Mouse (Mus musculus) cerebellum, adult 8-10 months (tissue): ENCODE measurements around the gene Tank.

Experiments
- DNase-seq: peaks from one replicate; pipeline ENCODE4 v3.0.0; 2022

Tank gene

DNA sequence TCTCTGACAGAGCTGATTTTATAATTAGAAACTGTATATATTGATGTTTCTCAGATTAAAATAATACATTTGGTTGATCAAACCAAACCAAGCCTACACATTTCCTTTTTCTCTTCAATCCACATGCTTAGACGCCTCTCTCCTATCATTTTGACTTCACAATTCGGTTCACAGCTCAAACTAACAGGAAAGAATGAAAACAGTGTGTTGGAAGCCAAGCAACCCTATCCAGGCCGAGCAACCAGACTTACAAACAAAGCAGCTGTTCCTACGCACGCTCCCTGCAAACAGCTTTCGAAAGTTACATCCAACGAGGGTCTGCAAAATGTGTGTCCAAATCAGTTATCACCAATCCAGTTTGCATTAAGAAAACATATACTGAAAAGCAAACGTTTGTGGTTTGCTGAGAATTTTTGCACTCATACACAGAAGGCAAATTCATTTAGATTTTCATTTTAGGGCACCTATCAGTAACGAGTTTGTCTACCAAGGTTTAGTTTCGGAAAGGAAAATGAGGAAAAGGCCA is 2.2 kb downstream of the Tank start:
- DNase-seq = no peak

DNA sequence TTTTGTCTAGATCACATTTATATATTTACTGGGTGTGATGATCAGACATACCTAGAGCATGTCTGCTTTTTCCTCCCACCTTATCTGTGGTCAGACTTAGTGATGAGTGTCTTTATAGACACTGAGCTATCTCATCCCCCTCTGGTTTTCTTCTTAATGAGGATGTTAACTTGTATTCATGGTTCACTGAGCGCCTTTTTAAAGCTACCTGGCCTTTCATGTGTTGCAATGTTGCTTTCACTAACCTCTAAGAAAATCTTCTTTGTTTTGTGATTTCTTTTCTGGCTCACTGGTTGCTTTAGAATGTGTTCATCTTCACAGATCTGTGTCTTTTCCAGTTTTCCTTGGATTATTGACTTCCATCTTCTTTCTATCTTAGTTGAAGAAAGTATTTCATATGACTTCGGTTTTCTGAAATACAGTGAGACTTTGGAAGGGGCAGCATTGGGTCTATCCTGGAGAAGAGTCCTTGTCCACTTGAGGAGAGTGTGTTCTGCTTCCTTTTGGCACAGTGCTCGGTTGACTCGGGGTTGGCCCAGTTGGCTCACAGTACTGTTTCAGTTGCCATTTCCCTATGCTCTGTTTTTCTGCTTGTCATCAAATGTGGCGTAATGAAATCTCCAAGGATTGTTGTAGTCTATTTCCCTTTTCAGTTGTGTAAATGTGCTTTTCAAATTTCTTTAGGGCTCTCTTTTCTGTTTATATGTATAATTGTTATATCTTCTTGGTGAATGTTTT is 4.4 kb downstream of the Tank start:
- no peak for DNase-seq

DNA sequence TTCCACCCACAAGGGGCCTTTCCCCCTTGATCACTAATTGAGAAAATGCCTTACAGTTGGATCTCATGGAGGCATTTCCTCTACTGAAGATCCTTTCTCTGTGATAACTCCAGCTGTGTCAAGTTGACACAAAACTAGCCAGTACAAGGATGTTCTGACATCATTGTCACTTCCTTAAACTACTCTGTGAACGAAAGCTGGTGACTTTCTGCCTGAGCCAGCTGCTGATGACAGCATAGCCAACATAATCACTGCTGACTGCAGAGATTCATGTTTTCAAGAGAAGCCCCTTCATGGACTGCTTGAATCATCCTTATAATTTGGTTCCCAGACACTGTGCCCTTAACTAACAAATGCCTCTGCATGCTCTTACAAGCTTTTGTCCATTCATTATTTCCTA is 7.1 kb downstream of the Tank start:
- DNase-seq = no peak

DNA sequence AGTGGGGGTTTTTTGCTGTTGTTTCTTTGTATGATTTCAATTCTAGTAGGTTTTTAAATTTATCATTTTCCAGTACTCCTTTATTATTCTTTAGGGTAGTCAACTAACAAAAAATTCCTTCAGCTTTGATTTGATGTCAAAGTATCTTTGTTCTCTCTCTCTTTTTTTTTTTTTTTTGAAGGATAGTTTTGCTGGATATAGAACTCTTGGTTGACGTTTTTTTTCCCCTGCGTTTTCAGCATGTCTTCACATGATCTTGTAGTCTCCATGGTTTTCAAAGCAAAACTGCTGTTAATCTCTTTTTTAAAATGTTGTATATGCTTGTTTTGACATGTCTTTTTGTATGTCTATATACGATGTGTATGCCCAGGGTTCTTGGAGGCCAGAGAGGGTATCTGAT is 7.8 kb downstream of the Tank start:
- DNase-seq = no peak

DNA sequence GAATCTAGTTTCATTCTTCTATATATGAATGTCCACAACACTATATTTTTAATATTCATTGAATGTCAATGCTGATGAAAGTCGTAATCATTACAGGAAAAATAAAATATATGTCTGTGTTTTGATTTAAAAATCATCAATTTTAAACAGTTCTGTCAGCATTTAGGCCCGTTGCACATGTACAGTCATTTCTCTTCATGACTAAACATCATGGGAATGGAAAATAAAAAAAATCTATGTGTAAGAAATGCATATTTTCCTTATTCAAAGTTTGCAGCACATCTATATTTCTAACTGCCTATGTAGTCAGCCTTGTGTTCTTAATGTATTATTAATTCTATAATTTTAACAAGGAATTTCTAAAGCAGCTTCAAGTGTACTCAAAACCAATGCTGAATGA is 12.4 kb downstream of the Tank start:
- DNase-seq = no peak

DNA sequence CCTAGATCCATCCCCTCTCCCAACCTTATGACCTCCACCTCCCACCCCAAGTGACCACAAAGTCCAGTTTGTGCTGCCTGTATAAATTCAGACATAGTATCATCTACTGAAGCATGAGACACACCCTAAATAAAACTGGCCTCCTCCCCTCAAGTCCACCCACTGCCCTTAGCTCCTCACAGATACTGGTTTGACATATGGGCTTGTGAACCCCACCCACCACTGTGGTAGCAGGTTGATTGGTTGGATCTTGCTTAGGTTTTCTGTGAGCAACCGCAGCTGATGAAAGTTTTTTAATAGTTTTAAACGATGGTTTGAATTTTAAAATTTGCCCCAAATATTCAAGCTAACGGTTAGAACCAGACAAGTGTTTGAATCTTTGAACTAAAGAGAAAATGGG is 13.7 kb downstream of the Tank start:
- DNase-seq = no peak

DNA sequence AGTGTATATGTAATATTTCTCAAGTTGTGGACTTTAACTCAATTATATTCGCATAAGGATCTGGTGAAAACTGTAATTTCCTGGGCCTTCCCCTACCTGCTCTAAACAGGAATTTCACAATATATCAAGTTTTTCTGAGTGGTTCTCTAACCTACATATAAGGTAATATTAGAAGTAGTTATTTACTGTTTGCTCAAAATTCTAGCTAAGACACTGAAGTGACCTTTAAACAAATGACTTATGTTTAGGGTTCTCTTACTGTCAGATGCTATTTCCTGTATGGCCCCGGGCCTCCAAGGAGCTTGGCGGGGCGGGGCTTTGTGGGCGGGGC is 14.3 kb downstream of the Tank start:
- DNase-seq = no peak

DNA sequence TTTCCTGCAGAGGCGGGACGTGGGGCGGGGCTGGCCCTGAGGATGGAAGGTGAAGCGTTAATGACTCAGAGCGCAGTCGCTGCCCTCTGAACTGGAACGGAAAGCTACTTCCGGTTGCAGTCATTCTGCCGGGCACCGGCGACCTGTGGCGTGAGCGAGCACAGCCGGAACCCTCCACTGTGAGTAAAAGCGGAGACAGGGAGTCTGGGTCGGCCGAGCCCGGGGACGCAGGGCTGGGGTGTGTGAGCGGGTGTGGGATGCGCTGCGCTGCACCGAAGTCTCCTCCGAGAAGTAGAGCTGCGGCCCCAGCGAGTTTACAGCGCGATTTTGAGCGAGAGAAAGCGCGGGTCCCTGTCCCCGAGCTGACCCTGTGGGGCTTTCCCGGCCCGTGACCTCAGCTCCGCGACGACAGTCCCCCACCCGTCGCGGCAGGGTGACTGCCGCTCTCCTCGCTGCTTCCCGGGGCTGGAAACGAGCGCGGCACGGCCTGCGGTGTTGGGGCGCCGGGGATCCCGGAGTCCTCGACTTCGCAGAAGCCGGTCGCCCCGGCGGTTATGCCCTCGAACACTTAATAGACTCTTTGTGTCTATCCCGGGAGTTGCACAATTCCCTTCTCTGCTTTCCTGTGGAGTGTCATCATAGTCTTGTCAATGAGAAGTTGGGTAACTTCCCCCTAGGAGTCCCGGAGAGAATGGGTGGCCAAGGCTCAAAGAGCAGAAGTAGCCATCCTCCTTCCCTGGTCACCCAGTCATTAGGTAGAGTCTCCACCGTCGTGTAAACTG is 14.8 kb downstream of the Tank start:
- peak; percentile 85 for DNase-seq

DNA sequence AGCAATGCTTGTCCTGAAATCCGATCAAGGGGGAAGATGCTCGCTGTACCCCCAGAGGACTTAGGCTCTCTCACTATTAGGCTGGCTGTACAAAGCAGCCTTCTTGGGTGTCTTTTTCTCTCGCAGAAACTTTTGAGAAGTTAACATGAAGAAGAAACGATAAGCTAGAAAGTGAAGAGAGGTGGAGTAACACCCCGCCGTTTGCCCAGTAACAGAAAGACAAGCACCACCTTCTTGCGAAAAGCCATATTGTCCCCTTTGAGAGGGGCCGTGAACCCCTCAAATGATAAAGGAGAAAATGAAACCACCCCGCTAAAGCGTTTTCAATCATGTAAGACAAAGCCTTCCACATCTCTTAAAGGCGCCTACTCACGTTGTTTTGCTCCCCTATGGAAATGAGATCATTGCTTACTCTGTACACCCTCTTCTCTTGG is 15.5 kb downstream of the Tank start:
- DNase-seq = no peak

DNA sequence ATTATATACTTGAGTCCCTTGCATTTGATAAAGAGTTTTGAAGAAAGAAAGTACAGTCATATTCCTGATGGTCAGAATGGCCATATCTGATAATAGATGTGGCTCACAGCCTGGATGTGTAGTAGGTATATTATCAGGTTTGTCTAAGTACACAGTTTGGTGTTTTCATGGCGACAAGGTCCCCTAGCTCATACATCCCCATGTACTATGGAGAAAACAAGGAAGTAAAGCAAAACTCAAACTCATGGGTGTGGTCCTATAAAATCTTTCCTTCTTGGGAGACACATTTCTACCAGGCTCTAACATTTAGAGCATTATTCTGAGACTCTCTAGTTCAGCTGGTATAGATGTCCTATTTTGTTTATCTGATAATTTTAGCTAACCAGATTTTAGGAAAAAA is 21.3 kb downstream of the Tank start:
- no peak for DNase-seq

DNA sequence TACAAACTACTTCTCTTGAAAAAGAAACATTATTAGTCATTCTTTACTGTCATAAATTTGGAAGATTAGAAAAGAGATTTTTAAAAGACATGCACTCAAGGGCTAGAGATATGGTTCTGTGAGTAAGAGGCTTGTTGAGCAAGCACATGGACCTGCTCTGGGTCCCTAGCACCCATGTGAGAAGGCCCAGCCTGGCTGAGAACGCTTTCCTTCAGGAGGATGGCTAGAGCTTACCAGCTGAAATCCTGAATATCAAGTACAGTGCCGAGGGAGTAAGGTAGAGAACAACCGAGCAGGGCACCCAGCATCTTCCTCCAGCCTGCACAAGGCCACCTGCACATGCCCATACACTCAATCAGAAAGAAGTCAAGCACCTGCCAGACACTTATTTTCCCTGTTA is 25.1 kb downstream of the Tank start:
- DNase-seq = no peak

DNA sequence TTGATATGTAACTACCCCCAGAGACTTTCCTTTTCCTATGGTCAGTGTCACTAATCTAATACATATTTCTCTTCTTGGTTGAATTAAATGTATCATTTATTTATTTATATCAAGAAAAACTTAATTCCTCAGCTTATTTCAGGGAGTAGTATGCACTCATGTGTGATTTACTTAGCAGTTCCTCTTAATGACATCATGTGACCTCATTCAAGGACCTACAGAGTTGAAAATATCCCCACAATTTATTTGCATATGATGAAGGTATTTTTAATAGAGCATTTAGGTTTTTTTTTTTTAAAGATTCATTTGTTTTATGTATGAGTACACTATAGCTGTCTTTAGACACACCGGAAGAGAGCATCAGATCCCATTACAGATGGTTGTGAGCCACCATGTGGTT is 28.6 kb downstream of the Tank start:
- no peak for DNase-seq

DNA sequence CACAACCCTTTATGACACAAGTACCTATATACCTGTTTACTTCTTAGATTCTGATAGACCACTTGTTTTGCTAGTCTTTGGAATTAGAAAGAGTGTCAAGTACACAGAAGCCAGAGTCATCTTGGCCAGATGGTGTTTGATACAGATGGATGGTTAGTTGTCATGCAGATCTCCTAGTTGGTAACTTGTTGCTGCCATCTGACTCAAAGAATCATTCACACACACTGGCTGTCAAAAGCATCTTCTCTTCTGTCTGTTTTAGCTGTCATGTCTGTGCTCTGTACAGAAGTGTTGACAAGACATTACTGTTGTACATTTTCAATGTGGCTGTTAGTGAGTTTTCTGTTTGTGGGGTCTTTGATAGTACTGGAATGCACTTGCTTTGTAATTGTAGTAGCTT is 45.6 kb downstream of the Tank start:
- no peak for DNase-seq

DNA sequence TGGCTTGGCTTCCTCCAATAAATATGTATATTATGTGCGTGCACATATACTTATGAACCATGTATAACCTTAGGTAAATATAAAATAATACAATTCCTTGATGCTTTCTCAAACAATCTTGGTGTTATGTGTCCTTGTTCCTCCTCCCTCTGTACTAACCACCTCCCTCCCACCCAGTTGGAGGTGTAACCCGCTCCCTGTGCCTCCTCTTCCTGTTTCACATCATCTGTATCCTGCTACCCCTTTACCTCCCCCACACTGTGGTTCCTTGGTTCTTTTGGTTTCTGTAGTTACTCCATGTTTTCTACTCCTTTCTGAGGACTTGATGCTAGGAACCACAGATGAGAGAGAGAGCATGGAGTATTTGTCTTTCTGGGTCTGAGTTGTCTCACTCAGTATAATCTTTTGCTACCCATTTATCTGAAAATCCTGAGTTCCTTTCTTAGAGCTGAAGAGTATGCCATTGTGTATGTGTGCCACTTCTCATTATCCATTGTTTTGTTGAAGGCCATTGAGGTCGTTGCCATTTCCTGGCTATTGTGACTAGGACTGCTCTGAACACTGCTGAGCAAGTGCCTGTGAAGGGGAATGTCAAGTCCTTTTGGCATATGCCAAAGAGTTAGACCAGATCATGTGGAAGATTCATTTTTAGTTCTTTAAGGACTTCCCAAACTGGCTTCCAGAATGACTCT is 52.6 kb downstream of the Tank start:
- no peak for DNase-seq

DNA sequence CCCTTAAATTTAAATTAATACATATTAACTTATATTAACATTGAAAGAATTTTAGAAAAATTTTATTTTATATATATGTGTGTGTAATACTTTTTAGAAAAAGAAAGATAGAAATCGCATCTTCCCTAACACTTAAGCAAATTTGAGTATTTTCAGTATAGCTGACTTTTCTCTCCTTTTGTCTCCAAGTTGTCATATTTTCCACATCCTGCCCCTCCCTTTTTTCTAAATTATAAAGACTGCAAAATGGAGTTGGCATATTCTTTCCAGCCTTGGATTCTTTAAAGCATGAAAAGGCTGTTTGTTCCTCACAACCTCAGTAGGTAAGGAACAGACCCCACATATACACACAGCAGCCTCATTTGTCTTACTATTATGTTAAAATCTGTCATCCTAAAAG is 56.7 kb downstream of the Tank start:
- DNase-seq = no peak

DNA sequence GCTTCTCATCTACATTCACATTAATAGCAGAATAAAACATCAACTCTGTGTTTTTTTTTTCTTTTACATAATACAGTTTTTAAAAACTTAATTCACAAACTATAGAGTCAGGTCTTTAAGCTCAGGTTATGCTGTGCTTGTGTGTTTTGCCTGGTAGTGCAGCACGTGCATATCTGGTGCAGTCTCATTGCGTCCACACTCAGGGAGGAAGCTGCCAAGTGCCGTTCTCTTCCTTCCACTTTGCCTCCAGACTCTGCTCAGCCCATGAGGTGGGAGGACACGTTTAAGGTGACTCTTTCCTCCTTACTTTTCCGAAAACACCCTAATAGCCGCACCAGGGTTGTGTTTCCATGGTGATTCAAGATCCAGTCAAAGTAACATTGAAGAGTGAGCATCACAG is 59.8 kb downstream of the Tank start:
- DNase-seq = no peak

DNA sequence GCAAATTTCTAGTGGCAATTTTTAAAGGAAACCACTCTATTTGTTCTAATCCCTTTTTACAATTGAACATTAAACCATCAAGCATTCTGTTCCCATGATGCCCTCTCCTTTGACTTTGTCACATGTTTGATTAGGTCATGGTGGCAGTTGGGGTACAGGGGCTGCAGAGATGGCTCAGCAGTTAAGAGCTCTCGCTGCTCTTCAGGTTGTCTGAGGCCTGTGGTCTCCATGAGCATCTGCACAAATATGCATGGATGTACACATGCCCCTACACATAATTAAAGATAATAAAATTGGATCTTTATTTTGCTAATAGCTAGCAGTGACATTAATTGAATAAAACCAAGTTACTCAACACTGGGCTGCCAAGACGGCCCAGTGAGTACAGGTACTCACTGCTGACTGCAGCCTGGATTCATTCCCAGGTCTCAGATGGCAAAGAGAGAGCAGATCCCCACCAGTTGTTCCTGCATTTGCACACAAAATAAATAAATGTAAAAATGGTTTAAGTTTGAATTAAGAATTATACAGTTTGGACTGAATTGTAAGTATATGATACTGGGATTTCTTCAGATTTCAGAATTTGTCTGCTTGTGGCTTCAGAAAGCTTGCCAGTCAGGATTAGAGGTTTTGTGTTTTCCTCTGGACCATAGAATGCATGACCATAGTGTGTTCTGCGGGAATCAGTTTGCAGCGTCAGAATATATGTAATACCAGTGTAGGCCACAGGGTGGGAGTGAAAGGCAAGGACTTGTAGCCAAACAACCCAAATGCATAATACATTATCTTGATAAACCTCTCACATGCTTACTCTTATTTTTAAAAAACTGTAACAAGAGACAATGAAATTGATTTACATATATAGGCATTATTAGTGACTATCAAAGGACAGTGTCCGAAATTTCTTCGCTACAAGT is 64.3 kb downstream of the Tank start:
- peak; percentile 62 for DNase-seq

DNA sequence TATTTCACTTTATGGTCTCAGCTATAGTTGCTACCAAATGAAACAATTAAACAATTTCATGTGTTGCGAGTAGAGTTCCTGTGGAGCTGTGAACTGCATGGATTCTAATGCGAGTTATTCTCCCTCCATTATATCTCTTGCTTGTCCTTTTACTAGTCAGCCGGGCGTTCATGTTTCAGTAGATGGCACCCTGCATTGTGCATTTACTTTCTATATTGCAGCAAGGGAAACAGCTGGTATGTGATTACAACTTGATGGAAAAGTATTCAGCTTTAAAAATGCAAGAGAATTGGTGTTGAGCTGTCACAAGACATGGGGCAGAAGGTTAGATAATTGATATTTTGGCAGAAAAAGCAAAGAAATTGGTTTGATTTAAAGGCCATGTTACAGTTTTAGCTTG is 72.8 kb downstream of the Tank start:
- no peak for DNase-seq

DNA sequence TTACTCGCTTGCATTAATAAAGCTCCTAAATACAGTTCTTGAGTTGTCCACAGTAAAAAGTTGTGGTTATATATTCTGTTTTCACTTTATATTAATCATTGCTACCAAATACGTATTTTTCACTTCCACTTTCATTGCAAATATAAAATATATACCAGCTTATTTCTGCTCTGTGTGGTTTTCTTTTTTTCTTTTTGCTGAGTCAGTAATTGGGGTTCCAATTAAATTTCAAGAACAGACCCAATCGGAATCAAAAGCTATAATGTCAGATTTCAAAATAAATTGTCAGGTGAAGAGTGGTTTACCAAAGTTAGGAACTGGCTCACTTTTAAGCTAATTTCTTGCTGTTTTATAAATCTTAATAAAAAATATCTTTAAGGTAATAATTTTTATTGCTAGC is 73.3 kb downstream of the Tank start:
- no peak for DNase-seq

DNA sequence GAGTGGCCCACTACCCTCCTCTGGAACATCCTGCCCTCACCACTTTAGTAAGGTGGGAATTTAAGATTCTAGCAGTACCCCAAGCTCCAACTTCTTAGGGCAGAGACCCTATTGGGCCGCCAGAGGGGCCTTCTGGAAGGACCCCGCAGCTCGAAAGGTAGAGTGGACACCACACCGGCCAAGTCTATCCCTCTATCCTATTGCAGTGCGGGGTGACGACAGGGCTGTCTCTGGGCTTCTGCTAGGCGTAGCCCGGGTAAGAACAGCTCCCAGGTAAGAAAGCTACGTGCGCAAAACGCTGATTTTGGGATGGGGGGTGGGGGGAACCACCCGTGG is 76.6 kb downstream of the Tank start:
- peak; percentile 16 for DNase-seq

DNA sequence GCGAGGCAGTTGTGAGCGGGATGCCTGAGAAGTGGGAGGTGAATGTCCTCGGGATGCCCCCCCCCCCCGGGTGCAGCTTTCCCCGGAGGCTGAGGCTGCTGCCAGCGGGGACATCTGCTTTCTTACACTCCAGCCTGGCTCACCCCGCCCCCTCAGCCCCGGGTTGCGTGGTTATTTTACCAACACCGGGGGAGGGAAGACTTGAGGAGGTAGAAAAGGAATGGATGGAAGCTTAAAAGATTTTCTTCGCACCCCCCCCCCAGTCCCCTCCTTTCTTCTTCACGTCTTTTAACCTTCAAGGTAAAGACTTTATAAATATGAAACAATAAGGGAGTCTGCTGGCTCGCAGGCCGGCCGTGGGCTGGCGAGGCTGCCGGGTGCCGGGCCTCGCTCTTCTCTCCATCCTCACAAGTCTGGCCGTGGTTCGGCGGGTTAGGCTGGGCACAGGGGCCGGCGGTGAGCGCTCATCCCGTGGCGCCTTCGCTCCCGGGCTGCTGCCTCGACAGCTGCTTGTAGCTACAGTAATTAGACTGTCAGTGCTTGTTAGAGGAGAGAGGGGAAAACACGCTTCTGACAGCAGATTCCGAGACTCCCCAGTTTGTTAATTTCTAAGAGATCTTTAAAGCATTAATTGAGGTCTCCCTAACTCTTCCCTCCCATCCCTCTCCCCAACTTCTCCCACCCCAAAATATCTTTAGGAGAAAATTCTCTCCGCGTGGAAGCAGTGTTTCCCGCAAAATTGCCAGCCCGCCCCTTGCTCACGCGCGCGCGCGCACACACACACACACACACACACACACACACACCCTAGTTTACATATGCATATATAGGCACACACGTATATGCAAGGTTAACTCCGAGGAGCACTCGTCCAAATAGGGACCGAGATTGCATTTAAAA is 77.2 kb downstream of the Tank start:
- peak; percentile 59 for DNase-seq
